Mouse (Mus musculus) Patski (cell line): Measurements from ENCODE around the gene Rsph1. TPM values are rescaled to one million over a fixed set of nuclear protein-coding genes. Genes with fewer than 3 reads are reported as not detected.

ENCODE experiments used
- ATAC-seq: fragments of 100-300 bp; one replicate; pipeline ENCODE4 v1.8.0; 2021
- CTCF ChIA-PET: fragments of 350-600 bp; sonication (Branson Sonifier 250); formaldehyde crosslinking; loops from one replicate; lab custom pipeline; 2022; ENCODE audit warnings: inconsistent platforms; lab: Charles Lee
- POLR2A ChIA-PET: fragments of 350-600 bp; sonication (Branson Sonifier 250); formaldehyde crosslinking; loops from one replicate; lab custom pipeline; 2022; ENCODE audit warnings: antibody characterized with exemption, inconsistent platforms; lab: Charles Lee
- DNase-seq: peaks from one replicate; pipeline ENCODE4 v3.0.0-alpha.2; 2011; ENCODE audit warnings: low read depth, low spot score
- H3K27me3 ChIP-seq: fragments of 371-371 bp; one replicate; pipeline ENCODE4 v1.5.1; 2021
- CTCF ChIP-seq: fragments of 100-300 bp; IDR thresholded peaks from one replicate; pipeline ENCODE4 v1.5.1; 2021
- in situ Hi-C: fragments of 300-500 bp; cut with MboI; formaldehyde crosslinking; loops from 3 replicates; pipeline ENCODE4 v1.11.1; 2018; ENCODE audit warnings: low pct_unique_long_range_greater_than_20kb, mixed read lengths
- polyA plus RNA-seq: library from polyadenylated mRNA; unstranded; gene quantifications from one replicate; pipeline ENCODE4 v1.2.3, GENCODE M21; 2021

Rsph1 gene
- polyA plus RNA-seq, 1 experiment from 2014 or later: 3.1 TPM

- TF ChIP-seq CTCF: no peak
- POLR2A ChIA-PET: no interaction called here
- ATAC-seq (no peak), DNase-seq (no peak)
- no peaks in the 10 kb centered on the region for H3K27me3 ChIP-seq
- in situ Hi-C loops: no loop called here
- CTCF ChIA-PET: interaction anchor here (1.0 to 1.4 kb wide), 3 partner anchors 8 to 14 kb away, joined by 3 to 4 read pairs (median 3); no protein-coding TSS in a partner anchor
Observed at GRCm38 (mm10) chr17:31316998-31317397, 39.8 kb upstream of the Rsph1 start.

- CTCF ChIA-PET: no interaction called here
- ATAC-seq (no peak), DNase-seq (no peak)
- no peaks in the 10 kb centered on the region for H3K27me3 ChIP-seq
- POLR2A ChIA-PET: no interaction called here
- no peak for TF ChIP-seq CTCF
- in situ Hi-C loops: no loop called here
Observed at GRCm38 (mm10) chr17:31315993-31316392, 38.8 kb upstream of the Rsph1 start.

GRCm38 (mm10) chr17:31315046-31315792 is 38.0 kb upstream of the Rsph1 start:
- POLR2A ChIA-PET: no interaction called here
- no peak for TF ChIP-seq CTCF
- no peak for ATAC-seq

GRCm38 (mm10) chr17:31312648-31313047 is 35.5 kb upstream of the Rsph1 start:
- peak; percentile 34 for ATAC-seq
- POLR2A ChIA-PET: no interaction called here
- CTCF ChIA-PET: interaction anchor here (2.5 kb wide), 1 partner anchor 14 kb away, joined by 5 read pairs; no protein-coding TSS in a partner anchor

More at GRCm38 (mm10) chr17:31315046-31315792, 38.0 kb upstream of the Rsph1 start:
- no peak for DNase-seq
- H3K27me3 ChIP-seq: no peaks in the 10 kb centered on the region
- in situ Hi-C loops: no loop called here
- CTCF ChIA-PET: no interaction called here

GRCm38 (mm10) chr17:31311047-31311446 is 33.9 kb upstream of the Rsph1 start:
- no peak for DNase-seq
- in situ Hi-C loops: no loop called here
- POLR2A ChIA-PET: no interaction called here
- no peaks in the 10 kb centered on the region for H3K27me3 ChIP-seq
- CTCF ChIA-PET: interaction anchor here (2.2 kb wide), 1 partner anchor 19 kb away, joined by 7 read pairs; no protein-coding TSS in a partner anchor
- no peak for ATAC-seq
- TF ChIP-seq CTCF: no peak

More at GRCm38 (mm10) chr17:31312648-31313047, 35.5 kb upstream of the Rsph1 start:
- TF ChIP-seq CTCF: no peak
- H3K27me3 ChIP-seq: no peaks in the 10 kb centered on the region
- DNase-seq: no peak
- in situ Hi-C loops: no loop called here

GRCm38 (mm10) chr17:31309281-31309793 is 32.2 kb upstream of the Rsph1 start:
- ChIA-PET POLR2A (no interaction called here), CTCF (interaction anchor here (1.0 to 1.4 kb wide), 3 partner anchors 8 to 16 kb away, joined by 3 to 5 read pairs (median 4); no protein-coding TSS in a partner anchor)
- ATAC-seq (peak; percentile 58), DNase-seq (peak; percentile 78)
- in situ Hi-C loops: no loop called here
- no peaks in the 10 kb centered on the region for H3K27me3 ChIP-seq
- no peak for TF ChIP-seq CTCF

GRCm38 (mm10) chr17:31308291-31308816 is 31.2 kb upstream of the Rsph1 start:
- CTCF ChIA-PET: interaction anchor here (1.4 kb wide), 2 partner anchors 11 to 17 kb away, joined by 3 to 5 read pairs; no protein-coding TSS in a partner anchor

GRCm38 (mm10) chr17:31307756-31308155 is 30.6 kb upstream of the Rsph1 start:
- POLR2A ChIA-PET: interaction anchor here (0.9 kb wide), 1 partner anchor 12 kb away, joined by 3 read pairs; no protein-coding TSS in a partner anchor

More at GRCm38 (mm10) chr17:31308291-31308816, 31.2 kb upstream of the Rsph1 start:
- DNase-seq (no peak), ATAC-seq (no peak)
- no peaks in the 10 kb centered on the region for H3K27me3 ChIP-seq
- in situ Hi-C loops: no loop called here
- POLR2A ChIA-PET: interaction anchor here (0.9 kb wide), 1 partner anchor 12 kb away, joined by 3 read pairs; no protein-coding TSS in a partner anchor
- no peak for TF ChIP-seq CTCF

GRCm38 (mm10) chr17:31305776-31306120 is 28.6 kb upstream of the Rsph1 start:
- ATAC-seq (no peak), DNase-seq (no peak)
- in situ Hi-C loops: no loop called here
- no peaks in the 10 kb centered on the region for H3K27me3 ChIP-seq
- no peak for TF ChIP-seq CTCF
- POLR2A ChIA-PET: interaction anchor here (1.4 kb wide), 1 partner anchor 9 kb away, joined by 3 read pairs; no protein-coding TSS in a partner anchor
- CTCF ChIA-PET: interaction anchor here (0.9 to 1.0 kb wide), 2 partner anchors 9 to 24 kb away, joined by 3 read pairs; no protein-coding TSS in a partner anchor

More at GRCm38 (mm10) chr17:31307756-31308155, 30.6 kb upstream of the Rsph1 start:
- no peak for DNase-seq
- in situ Hi-C loops: no loop called here
- TF ChIP-seq CTCF: no peak
- no peak for ATAC-seq
- no peaks in the 10 kb centered on the region for H3K27me3 ChIP-seq
- CTCF ChIA-PET: no interaction called here
